Mouse (Mus musculus): ENCODE measurements around the gene Rab6b. TPM values are rescaled to one million over a fixed set of nuclear protein-coding genes. Genes with fewer than 3 reads are reported as not detected.
A peak's percentile ranks its signal among the peaks of the same experiment; 100 is the strongest.

Gene Rab6b
- total and polyA plus RNA-seq, 3 experiments: not detected

DNA sequence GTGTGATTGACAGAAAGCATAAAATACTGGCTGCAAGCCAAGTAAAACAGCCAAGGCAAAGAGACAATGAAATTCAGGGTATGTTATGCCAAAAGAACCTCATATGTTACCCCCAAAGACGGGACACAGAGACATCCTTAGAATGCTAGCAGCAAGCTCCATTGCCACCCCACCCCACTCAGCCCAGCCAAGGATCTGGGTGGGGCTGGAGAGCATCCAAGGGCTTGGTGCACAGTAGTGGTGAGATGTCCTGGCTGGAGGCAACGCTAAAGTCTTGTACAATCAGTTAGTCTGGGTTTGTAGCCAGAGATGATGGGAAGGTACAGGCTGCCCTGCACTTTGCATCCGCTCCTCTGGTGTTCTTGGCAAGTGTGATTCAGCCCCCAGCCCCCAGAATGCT is 68.7 kb downstream of the Rab6b start (continued):
- TF ChIP-seq USF1 (IDR thresholded peaks at IDR 0.05; ENCODE audit: low read depth, low read length): no peak

DNA sequence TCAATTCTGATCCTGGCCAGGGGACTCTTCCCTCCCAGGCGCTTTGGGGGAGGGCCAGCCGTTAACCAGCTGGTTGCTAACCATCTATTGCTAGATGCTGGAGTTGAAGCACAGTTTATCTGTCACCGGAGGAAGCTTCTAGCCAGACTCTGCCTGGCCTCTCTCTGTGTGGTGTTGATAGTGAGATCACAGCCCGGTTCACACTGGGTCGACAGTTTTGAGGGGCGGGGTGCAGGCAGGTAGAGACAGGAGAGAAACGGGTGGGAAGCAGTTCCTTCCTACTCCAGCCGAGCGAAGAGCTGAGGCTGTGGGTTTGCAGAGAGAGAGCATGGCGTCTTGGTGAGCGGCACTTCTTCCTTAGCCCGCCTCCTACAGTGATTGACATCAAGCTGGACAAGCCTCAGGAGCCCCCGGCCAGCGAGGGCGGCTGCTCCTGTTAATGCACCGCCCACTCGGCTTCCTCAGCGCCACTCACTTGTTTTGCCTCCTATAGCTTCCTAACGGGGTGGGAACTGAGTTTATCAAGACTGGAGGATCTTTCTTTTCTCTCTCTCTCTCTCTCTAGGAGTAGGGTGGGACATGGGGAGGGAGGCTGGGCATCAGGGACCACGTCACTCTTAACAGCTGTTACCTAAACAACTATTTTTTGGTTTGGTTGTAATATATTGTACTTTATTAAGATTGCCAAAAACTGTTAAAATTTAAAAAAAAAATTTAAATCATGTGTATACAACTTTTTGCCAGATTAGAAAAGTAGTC is 69.4 kb downstream of the Rab6b start:
- no peaks in the 10 kb centered on the region for H3K79me2 ChIP-seq (ENCODE audit: control insufficient read depth, insufficient read depth, low read length, poor library complexity)
- peaks cover 0 to 4% of the 10 kb centered on the region in 2 experiments; a peak in 1 of 4 replicates for H3K36me3 ChIP-seq (ENCODE audit: control insufficient read depth in 1 of 2, insufficient read depth in 2 of 2, low read length in 2 of 2)
- H3K9ac ChIP-seq (ENCODE audit: control insufficient read depth, low read depth, low read length, poor library complexity, severe bottlenecking): peak overlapping the region; percentile 70
- no peaks in the 10 kb centered on the region for H3K9me3 ChIP-seq (replicated peaks; ENCODE audit: insufficient read depth, low read length)
- peak overlapping the region; percentile 76 for H3K27ac ChIP-seq (ENCODE audit: control insufficient read depth, low read depth, low read length)
- H3K4me1 ChIP-seq (ENCODE audit: control insufficient read depth in 1 of 2, insufficient read depth in 2 of 2, low read length in 2 of 2): peaks cover 0 to 5% of the 10 kb centered on the region in 2 experiments; a peak in 1 of 4 replicates
- no peaks in the 10 kb centered on the region for H3K27me3 ChIP-seq (ENCODE audit: control insufficient read depth in 1 of 2, insufficient read depth in 2 of 2, low read length in 2 of 2)
- peak; percentile 95 for DNase-seq (ENCODE audit: low read depth, low spot score)
- peak overlapping the region; percentile 65 to 67 for H3K4me3 ChIP-seq (ENCODE audit: control insufficient read depth in 1 of 2, insufficient read depth in 1 of 2, low read depth in 2 of 2, low read length in 2 of 2)
- TF ChIP-seq SMC3 (IDR thresholded peaks at IDR 0.05; ENCODE audit: low read depth, low read length): no peak
- TF ChIP-seq UBTF (IDR thresholded peaks at IDR 0.05; ENCODE audit: borderline replicate concordance, insufficient read depth, low read depth, low read length): no peak
- TF ChIP-seq ZKSCAN1 (IDR thresholded peaks at IDR 0.05; ENCODE audit: low read depth, low read length): no peak
- TF ChIP-seq TBP (IDR thresholded peaks at IDR 0.05; ENCODE audit: low read depth, low read length): peak; percentile 31; the same call in 1 of the 2 replicates
- no peak for TF ChIP-seq CHD2 (IDR thresholded peaks at IDR 0.05; ENCODE audit: low read length)
- no peak for TF ChIP-seq ZMIZ1 (IDR thresholded peaks at IDR 0.05; ENCODE audit: low read depth, low read length)
- peak; percentile 61; the same call in 1 of the 2 replicates for TF ChIP-seq HCFC1 (IDR thresholded peaks at IDR 0.05; ENCODE audit: low read depth, low read length)
- no peak for TF ChIP-seq E2F4 (IDR thresholded peaks at IDR 0.05; ENCODE audit: borderline replicate concordance, low read depth, low read length)
- no peak for TF ChIP-seq MYC (IDR thresholded peaks at IDR 0.05; ENCODE audit: low read depth, low read length)
- TF ChIP-seq TAL1 (IDR thresholded peaks at IDR 0.05; ENCODE audit: low read length): 0 out of 2 replicates have a peak, but pooled peaks have one; percentile 4
- TF ChIP-seq USF1 (IDR thresholded peaks at IDR 0.05; ENCODE audit: low read depth, low read length): no peak
- no peak for TF ChIP-seq MYB (IDR thresholded peaks at IDR 0.05; ENCODE audit: low read depth, low read length)
- no peak for TF ChIP-seq BHLHE40 (IDR thresholded peaks at IDR 0.05; ENCODE audit: borderline replicate concordance, low read depth, low read length)
- no peak for TF ChIP-seq MAX (IDR thresholded peaks at IDR 0.05; ENCODE audit: low read length)
- TF ChIP-seq ZC3H11A (IDR thresholded peaks at IDR 0.05; ENCODE audit: low read depth, low read length): no peak
- peak; percentile 47; the same call in 1 of the 2 replicates for TF ChIP-seq NELFE (IDR thresholded peaks at IDR 0.05; ENCODE audit: low read depth, low read length)
- peak in 1 of 2 experiments; percentile 74; a peak in 2 of 4 replicates for TF ChIP-seq POLR2A (IDR thresholded peaks at IDR 0.05; ENCODE audit: control insufficient read depth in 1 of 2, insufficient read depth in 1 of 2, low read depth in 1 of 2, low read length in 2 of 2, poor library complexity in 1 of 2)
- TF ChIP-seq RCOR1 (IDR thresholded peaks at IDR 0.05; ENCODE audit: low read depth, low read length): no peak
- no peak for TF ChIP-seq CHD1 (IDR thresholded peaks at IDR 0.05; ENCODE audit: low read depth, low read length)
- no peak for TF ChIP-seq RAD21 (IDR thresholded peaks at IDR 0.05; ENCODE audit: low read depth, low read length)
- TF ChIP-seq ZNF384 (IDR thresholded peaks at IDR 0.05; ENCODE audit: low read depth, low read length): no peak
- no peak for TF ChIP-seq CTCF (IDR thresholded peaks at IDR 0.05 in 2 of 3, conservative IDR thresholded peaks at IDR 0.05 in 1 of 3; ENCODE audit: control insufficient read depth in 1 of 3, insufficient read depth in 1 of 3, low read depth in 2 of 3, low read length in 3 of 3, poor library complexity in 1 of 3, severe bottlenecking in 1 of 3)
- TF ChIP-seq POLR2AphosphoS2 (IDR thresholded peaks at IDR 0.05; ENCODE audit: low read length): no peak
- 0 out of 4 replicates have a peak, but pooled peaks of 1 of the 2 experiments have one; percentile 10 for TF ChIP-seq EP300 (IDR thresholded peaks at IDR 0.05; ENCODE audit: low read depth in 1 of 2, low read length in 2 of 2)
- no peak for TF ChIP-seq SIN3A (IDR thresholded peaks at IDR 0.05; ENCODE audit: low read length)
- TF ChIP-seq JUND (IDR thresholded peaks at IDR 0.05; ENCODE audit: low read depth, low read length): no peak
- TF ChIP-seq GATA1 (IDR thresholded peaks at IDR 0.05; ENCODE audit: low read depth, low read length): peak; percentile 72
- no peak for TF ChIP-seq MAFK (IDR thresholded peaks at IDR 0.05; ENCODE audit: borderline replicate concordance, low read depth, low read length)
- no peak for TF ChIP-seq KAT2A (conservative IDR thresholded peaks at IDR 0.05; ENCODE audit: low read depth, low read length)
- 0 out of 2 replicates have a peak, but pooled peaks have one; percentile 5 for TF ChIP-seq ELF1 (IDR thresholded peaks at IDR 0.05; ENCODE audit: low read depth, low read length)
- no peak for TF ChIP-seq MEF2A (IDR thresholded peaks at IDR 0.05; ENCODE audit: extremely low read depth, insufficient replicate concordance, low read depth, low read length, poor library complexity, severe bottlenecking)
- TF ChIP-seq ETS1 (IDR thresholded peaks at IDR 0.05; ENCODE audit: low read depth, low read length): peak; percentile 63
- 0 out of 2 replicates have a peak, but pooled peaks have one; percentile 35 for TF ChIP-seq NRF1 (IDR thresholded peaks at IDR 0.05; ENCODE audit: insufficient read depth, low read depth, low read length, poor library complexity, severe bottlenecking)
- no peak for TF ChIP-seq GABPA (IDR thresholded peaks at IDR 0.05; ENCODE audit: low read depth, low read length)
